In genomic region chr11:101190181-101190912, GRCm38 (mm10) we compare ENCODE assay signal across 9 mouse cellular contexts. TPM values are rescaled to one million over a fixed set of nuclear protein-coding genes. Genes with fewer than 3 reads are reported as not detected.
DNase-seq lines count a peak whose midpoint lies in the region; ATAC-seq and TF ChIP-seq lines count a peak whose summit lies in the region.
"Had no signal": no experiment of that assay in that cellular context is flagged by ENCODE, and none has a peak within 500 bp of the region (broad histone marks: within the 10 kb centered on the region; RNA-seq: fewer than 3 reads in every experiment).

No protein-coding gene starts in this region.

- H3K4me1 ChIP-seq in kidney, postnatal 0 days (replicated peaks; ENCODE audit: insufficient read depth, low read length), result 0 out of 2 replicates have a peak, but pooled peaks cover 20% of the 10 kb centered on the region
- H3K4me1 ChIP-seq in cortical plate, adult 2 months (ENCODE audit: control insufficient read depth, insufficient read depth, low read length), result peaks cover 11% of the 10 kb centered on the region
- H3K4me1 ChIP-seq in hindbrain, postnatal 0 days (ENCODE audit: insufficient read depth, low read length), result peaks cover 10% of the 10 kb centered on the region

- 33% methylated on average over 8 of the region's 8 CpGs for WGBS in kidney, postnatal 0 days
- 27% methylated on average over 8 of the region's 8 CpGs for WGBS in hindbrain, postnatal 0 days

- no peak for ATAC-seq in kidney, postnatal 0 days (replicated peaks; ENCODE audit: low FRiP score, low read depth)
- no peak for ATAC-seq in hindbrain, postnatal 0 days
- ATAC-seq: Patski had no signal

- no peaks in the 10 kb centered on the region for H3K9me3 ChIP-seq in kidney, postnatal 0 days (replicated peaks; ENCODE audit: low read length)
- H3K9me3 ChIP-seq in hindbrain, postnatal 0 days (ENCODE audit: low read length), result no peaks in the 10 kb centered on the region

- no peak overlapping the region for H3ac ChIP-seq in myocyte (ENCODE audit: control insufficient read depth, insufficient read length)

- peak; percentile 59 for DNase-seq in kidney, postnatal 0 days (ENCODE audit: low spot score)
- DNase-seq in kidney, adult 9 months, result no peak
- no peak for DNase-seq in hindbrain, postnatal 0 days (ENCODE audit: low spot score)
- DNase-seq in urinary bladder, adult 2 months (ENCODE audit: low spot score), result no peak
- DNase-seq in frontal cortex, postnatal 36 days (ENCODE audit: low spot score in 2 of 2), result no peak
- no peak for DNase-seq in spleen, postnatal 14 days (ENCODE audit: low spot score in 2 of 2)

- no peak for TF ChIP-seq POLR2A in cortical plate, adult 2 months (IDR thresholded peaks at IDR 0.05; ENCODE audit: extremely low read depth, insufficient read depth, low read length)
- TF ChIP-seq POLR2A in myocyte (IDR thresholded peaks at IDR 0.05; ENCODE audit: insufficient read length, low read depth), result no peak

- H3K4me2 ChIP-seq in kidney, postnatal 0 days (ENCODE audit: low read length), result 0 out of 2 replicates have a peak overlapping the region, but pooled peaks have one; percentile 5
- H3K4me2 ChIP-seq in hindbrain, postnatal 0 days (ENCODE audit: low read depth, low read length), result no peak overlapping the region
- peak overlapping the region; percentile 30 for H3K4me2 ChIP-seq in myocyte (ENCODE audit: low read depth)

- H3K4me3 ChIP-seq in kidney, postnatal 0 days (replicated peaks; ENCODE audit: low read depth, low read length), result no peak overlapping the region
- no peak overlapping the region for H3K4me3 ChIP-seq in cortical plate, adult 2 months (ENCODE audit: insufficient read depth, low read length)
- no peak overlapping the region for H3K4me3 ChIP-seq in hindbrain, postnatal 0 days (ENCODE audit: low read length)
- H3K4me3 ChIP-seq in myocyte, result no peak overlapping the region

- H3K9ac ChIP-seq in kidney, postnatal 0 days (ENCODE audit: low read depth, low read length), result 0 out of 2 replicates have a peak overlapping the region, but pooled peaks have one; percentile 35
- H3K9ac ChIP-seq in hindbrain, postnatal 0 days (replicated peaks; ENCODE audit: low read length), result 0 out of 2 replicates have a peak overlapping the region, but pooled peaks have one; percentile 9

- peaks cover 23% of the 10 kb centered on the region; the same call in 1 of the 2 replicates for H3K36me3 ChIP-seq in kidney, postnatal 0 days (ENCODE audit: insufficient read depth, low read length)
- H3K36me3 ChIP-seq in hindbrain, postnatal 0 days (ENCODE audit: insufficient read depth, low read length), result peaks cover 5% of the 10 kb centered on the region; the same call in 1 of the 2 replicates
- H3K36me3 ChIP-seq in myocyte (ENCODE audit: control insufficient read depth, insufficient read depth), result no peaks in the 10 kb centered on the region

- H3K27me3 ChIP-seq in kidney, postnatal 0 days (ENCODE audit: insufficient read depth, low read length), result no peaks in the 10 kb centered on the region
- no peaks in the 10 kb centered on the region for H3K27me3 ChIP-seq in hindbrain, postnatal 0 days (ENCODE audit: insufficient read depth, low read length)
- H3K27me3 ChIP-seq in myocyte (ENCODE audit: control insufficient read depth, insufficient read depth, insufficient read length), result no peaks in the 10 kb centered on the region
- H3K27me3 ChIP-seq: Patski had no signal

- H3K27ac ChIP-seq in kidney, postnatal 0 days, result peak overlapping the region; percentile 84
- peak overlapping the region; percentile 73; the same call in 1 of the 2 replicates for H3K27ac ChIP-seq in cortical plate, adult 2 months (ENCODE audit: insufficient read depth, low read length)
- H3K27ac ChIP-seq in hindbrain, postnatal 0 days, result peak overlapping the region; percentile 82

- H3K79me2 ChIP-seq in myocyte (ENCODE audit: control insufficient read depth, insufficient read depth), result no peaks in the 10 kb centered on the region

- TF ChIP-seq CTCF in kidney, postnatal 0 days (IDR thresholded peaks at IDR 0.05; ENCODE audit: low read depth), result no peak
- no peak for TF ChIP-seq CTCF in cortical plate, adult 2 months (IDR thresholded peaks at IDR 0.05; ENCODE audit: extremely low read depth, insufficient read depth, low read length)
- TF ChIP-seq CTCF in hindbrain, postnatal 0 days (IDR thresholded peaks at IDR 0.05; ENCODE audit: low read depth), result no peak

TF ChIP-seq in myocyte, 11 proteins besides CTCF, POLR2A, EP300 and RAD21:
- TF ChIP-seq MAX (IDR thresholded peaks at IDR 0.05; ENCODE audit: low read depth), result no peak
- no peak for TF ChIP-seq SRF (IDR thresholded peaks at IDR 0.05; ENCODE audit: control insufficient read depth, insufficient read length, low read depth)
- TF ChIP-seq USF1 (IDR thresholded peaks at IDR 0.05; ENCODE audit: low read depth), result no peak
- no peak for TF ChIP-seq REST (IDR thresholded peaks at IDR 0.05; ENCODE audit: insufficient read depth, insufficient read length)
- TF ChIP-seq TCF3 (IDR thresholded peaks at IDR 0.05; ENCODE audit: insufficient read length, low read depth), result no peak
- TF ChIP-seq MYOD1 (IDR thresholded peaks at IDR 0.05; ENCODE audit: control insufficient read depth in 1 of 3, insufficient read length in 2 of 3, low read depth in 2 of 3), result no peak
- no peak for TF ChIP-seq TCF12 (IDR thresholded peaks at IDR 0.05; ENCODE audit: insufficient read depth, poor library complexity, severe bottlenecking)
- TF ChIP-seq POLR2AphosphoS2 (IDR thresholded peaks at IDR 0.05; ENCODE audit: insufficient read length, low read depth), result no peak
- no peak for TF ChIP-seq MYOG (IDR thresholded peaks at IDR 0.05; ENCODE audit: control insufficient read depth in 1 of 3, insufficient read depth in 1 of 3, insufficient read length in 2 of 3, low read depth in 2 of 3)
- TF ChIP-seq E2F4 (IDR thresholded peaks at IDR 0.05; ENCODE audit: insufficient read depth), result no peak
- TF ChIP-seq CEBPB (IDR thresholded peaks at IDR 0.05; ENCODE audit: insufficient read depth, poor library complexity, severe bottlenecking), result no peak

RNA-seq across cellular contexts. Expression of gene Ccr10, which starts 15.1 kb away (rescaled TPM):
- polyA plus RNA-seq in kidney, postnatal 0 days (2015; fragmentation: Nextera tagmentation; extraction: Ambion mirVana), result 0.36 and 0.45 TPM in 2 replicates
- polyA plus RNA-seq in cortical plate, adult 2 months (2012; rRNA removed), result 0.23 and 0.36 TPM in 2 replicates
- total RNA-seq in hindbrain, postnatal 0 days (2014; rRNA removed), result 0.16 and 0.43 TPM in 2 replicates
- polyA plus RNA-seq in hindbrain, postnatal 0 days (2015; fragmentation: Nextera tagmentation; extraction: Ambion mirVana), result 0.88 and 1.0 TPM in 2 replicates
- polyA plus RNA-seq in myocyte (2012; fragmentation: generic; extraction: Trizol), result 0.56 TPM
- polyA plus RNA-seq in urinary bladder, adult 2 months (2012; rRNA removed), result 0.19 and 0.21 TPM in 2 replicates

RNA-seq across cellular contexts. Expression of gene Plekhh3, which starts 19.2 kb away (rescaled TPM):
- 14.1 and 16.6 TPM in 2 replicates for polyA plus RNA-seq in kidney, postnatal 0 days (2015; fragmentation: Nextera tagmentation; extraction: Ambion mirVana)
- polyA plus RNA-seq in cortical plate, adult 2 months (2012; rRNA removed), result 15.1 and 15.8 TPM in 2 replicates
- total RNA-seq in hindbrain, postnatal 0 days (2014; rRNA removed), result 26.7 and 32.3 TPM in 2 replicates
- polyA plus RNA-seq in hindbrain, postnatal 0 days (2015; fragmentation: Nextera tagmentation; extraction: Ambion mirVana), result 8.8 TPM in 2 replicates
- 53.6 TPM for polyA plus RNA-seq in myocyte (2012; fragmentation: generic; extraction: Trizol)
- 33.9 and 35.6 TPM in 2 replicates for polyA plus RNA-seq in urinary bladder, adult 2 months (2012; rRNA removed)

RNA-seq across cellular contexts. Expression of gene Cntnap1, which starts 20.0 kb away (rescaled TPM):
- polyA plus RNA-seq in kidney, postnatal 0 days (2015; fragmentation: Nextera tagmentation; extraction: Ambion mirVana), result 0.75 and 0.78 TPM in 2 replicates
- polyA plus RNA-seq in cortical plate, adult 2 months (2012; rRNA removed), result 89.5 and 92.4 TPM in 2 replicates
- 25.4 and 28.9 TPM in 2 replicates for total RNA-seq in hindbrain, postnatal 0 days (2014; rRNA removed)
- 5.8 and 6.5 TPM in 2 replicates for polyA plus RNA-seq in hindbrain, postnatal 0 days (2015; fragmentation: Nextera tagmentation; extraction: Ambion mirVana)
- 1.3 TPM for polyA plus RNA-seq in myocyte (2012; fragmentation: generic; extraction: Trizol)
- 4.2 and 5.8 TPM in 2 replicates for polyA plus RNA-seq in urinary bladder, adult 2 months (2012; rRNA removed)

RNA-seq across cellular contexts. Expression of gene Tubg2, which starts 34.6 kb away (rescaled TPM):
- polyA plus RNA-seq in kidney, postnatal 0 days (2015; fragmentation: Nextera tagmentation; extraction: Ambion mirVana), result 4.3 and 4.9 TPM in 2 replicates
- 57.9 and 61.0 TPM in 2 replicates for polyA plus RNA-seq in cortical plate, adult 2 months (2012; rRNA removed)
- total RNA-seq in hindbrain, postnatal 0 days (2014; rRNA removed), result 29.7 and 40.8 TPM in 2 replicates
- 57.7 and 62.8 TPM in 2 replicates for polyA plus RNA-seq in hindbrain, postnatal 0 days (2015; fragmentation: Nextera tagmentation; extraction: Ambion mirVana)
- 0.18 TPM for polyA plus RNA-seq in myocyte (2012; fragmentation: generic; extraction: Trizol)
- polyA plus RNA-seq in urinary bladder, adult 2 months (2012; rRNA removed), result 3.3 and 5.0 TPM in 2 replicates

RNA-seq across cellular contexts. Expression of gene Ezh1, which starts 35.9 kb away (rescaled TPM):
- 18.6 and 20.3 TPM in 2 replicates for polyA plus RNA-seq in kidney, postnatal 0 days (2015; fragmentation: Nextera tagmentation; extraction: Ambion mirVana)
- 51.9 and 53.2 TPM in 2 replicates for polyA plus RNA-seq in cortical plate, adult 2 months (2012; rRNA removed)
- total RNA-seq in hindbrain, postnatal 0 days (2014; rRNA removed), result 26.7 and 27.6 TPM in 2 replicates
- 20.1 and 22.2 TPM in 2 replicates for polyA plus RNA-seq in hindbrain, postnatal 0 days (2015; fragmentation: Nextera tagmentation; extraction: Ambion mirVana)
- 13.7 TPM for polyA plus RNA-seq in myocyte (2012; fragmentation: generic; extraction: Trizol)
- polyA plus RNA-seq in urinary bladder, adult 2 months (2012; rRNA removed), result 45.0 and 45.7 TPM in 2 replicates

Comparison
In these comparisons a context has a peak if more than half of its experiments do, and no peak if none do; other contexts are left out.
1. RNA of gene Cntnap1, which starts 20.0 kb away (polyA plus RNA-seq): 89.5 to 92.4 TPM in cortical plate, adult 2 months; 5.8 to 6.5 TPM in hindbrain, postnatal 0 days, 4.2 to 5.8 TPM in urinary bladder, adult 2 months, 1.3 TPM in myocyte (single experiment) and 0.75 to 0.78 TPM in kidney, postnatal 0 days; every median in the first group is over 10 times any median in the second.
2. Peak in every context shown above with its lines, with median percentiles within 50 percentile points of each other: H3K27ac ChIP-seq.